Mouse (Mus musculus) bone marrow macrophage, adult 2 months (primary cell): ENCODE data around the gene Sumf1.

Experiments used
- CTCF ChIP-seq: IDR thresholded peaks from 2 replicates; pipeline ENCODE4 v1.5.1; 2012; ENCODE audit warnings: low read depth, mild to moderate bottlenecking, low read length, moderate library complexity
- POLR2A ChIP-seq: IDR thresholded peaks from 2 replicates; pipeline ENCODE4 v1.6.1; 2012; ENCODE audit warnings: mild to moderate bottlenecking, low read depth, low read length, borderline replicate concordance

DNA sequence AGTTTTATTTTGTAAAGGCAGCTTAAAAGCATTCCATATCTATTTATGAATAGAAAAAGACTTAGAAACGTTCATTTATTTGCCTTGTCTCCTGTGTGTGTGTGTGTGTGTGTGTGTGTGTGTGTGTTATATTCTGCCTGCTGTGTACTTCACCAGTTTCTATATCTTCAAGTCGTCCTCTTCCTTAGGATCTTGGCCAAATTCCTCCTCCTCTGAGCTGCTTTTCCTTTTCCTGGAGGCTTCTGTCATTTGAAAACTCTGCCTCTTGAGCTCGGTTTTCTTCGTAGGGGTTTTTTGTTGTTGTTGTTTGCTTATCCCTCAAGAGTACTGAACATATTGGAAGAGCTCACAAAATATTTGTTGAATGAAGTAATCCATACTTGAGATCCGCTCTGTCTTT is 37.1 kb upstream of the Sumf1 start:
- TF ChIP-seq CTCF (no peak), POLR2A (no peak)
